Mouse (Mus musculus) forebrain, embryonic 12.5 days (tissue): ENCODE measurements around the gene Ppia. TPM values are rescaled to one million over a fixed set of nuclear protein-coding genes. Genes with fewer than 3 reads are reported as not detected.
"Not testable (repeated sequence)": the region's sequence is repeated elsewhere in the genome, so short reads cannot be mapped to it uniquely, and the experiment has no call there.

Experiments used
- ATAC-seq: fragments of 200-750 bp; cut with Nextera tagmentation; 2 replicates; pipeline ENCODE4 v1.8.0; 2017; ENCODE audit warnings: moderate TSS enrichment; ENCODE audit not compliant: low FRiP score
- H3K27ac ChIP-seq: fragments of 300-500 bp; sonication (generic); 2 replicates; pipeline ENCODE4 v1.5.1; 2016; ENCODE audit warnings: mild to moderate bottlenecking
- H3K27me3 ChIP-seq: fragments of 300-500 bp; sonication (generic); 2 replicates; pipeline ENCODE4 v1.6.1; 2016; ENCODE audit warnings: mild to moderate bottlenecking
- H3K36me3 ChIP-seq: fragments of 300-500 bp; sonication (generic); replicated peaks from 2 replicates; pipeline ENCODE4 v1.6.1; 2016; ENCODE audit warnings: mild to moderate bottlenecking
- H3K4me1 ChIP-seq: fragments of 300-500 bp; sonication (generic); 2 replicates; pipeline ENCODE4 v1.6.1; 2016
- H3K4me2 ChIP-seq: fragments of 300-500 bp; sonication (generic); 2 replicates; pipeline ENCODE4 v1.6.1; 2016; ENCODE audit warnings: mild to moderate bottlenecking, moderate library complexity
- H3K4me3 ChIP-seq: fragments of 300-500 bp; sonication (generic); replicated peaks from 2 replicates; pipeline ENCODE4 v1.5.1; 2016; ENCODE audit warnings: mild to moderate bottlenecking
- H3K9ac ChIP-seq: fragments of 300-500 bp; sonication (generic); 2 replicates; pipeline ENCODE4 v1.6.1; 2016; ENCODE audit warnings: mild to moderate bottlenecking
- H3K9me3 ChIP-seq: fragments of 300-500 bp; sonication (generic); 2 replicates; pipeline ENCODE4 v1.6.1; 2016
- WGBS: fragments of 180-500 bp; shearing (Covaris S2); methylation state at CpG from one replicate; pipeline ENCODE4 v1.1.7; 2016; 5-methylcytosine and 5-hydroxymethylcytosine counted together
- microRNA-seq: library from miRNA; unstranded; fragments of <30 nt; microRNA quantifications from one replicate; pipeline ENCODE4, GENCODE M21; 2017
- polyA plus RNA-seq: library from polyadenylated mRNA; unstranded; fragments of >200 nt; fragmentation: Nextera tagmentation; extraction: Ambion mirVana; gene quantifications from 2 replicates; pipeline ENCODE4 v1.2.1, GENCODE M21; 2016

The Ppia gene
- polyA plus RNA-seq, 1 experiment from 2014 or later, result 4,665 TPM

DNA sequence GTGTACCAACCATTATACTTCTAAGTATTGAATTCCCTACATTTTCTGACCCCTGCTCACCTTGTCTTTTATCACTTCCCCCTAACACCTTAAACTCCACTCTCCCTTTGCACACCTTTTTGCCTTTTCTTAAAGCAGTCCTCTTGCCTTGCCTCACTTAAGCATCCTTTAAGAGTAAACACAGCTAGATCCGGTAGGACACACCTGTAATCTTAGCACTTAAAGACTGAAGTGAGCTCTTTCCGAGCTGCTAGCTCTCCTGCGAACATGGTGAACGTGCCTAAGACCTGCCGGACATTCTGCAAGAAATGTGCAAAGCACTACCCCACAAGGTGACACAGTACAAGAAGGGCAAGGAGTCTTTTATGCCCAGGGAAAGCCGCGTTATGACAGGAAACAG lies 30.7 kb downstream of the Ppia start:
- Histone ChIP-seq H3K4me3 (no peak overlapping the region), H3K36me3 (peaks cover 4% of the 10 kb centered on the region; the same call in 1 of the 2 replicates), H3K27ac (no peak overlapping the region), H3K9me3 (no peaks in the 10 kb centered on the region), H3K9ac (no peak overlapping the region), H3K27me3 (no peaks in the 10 kb centered on the region; the same call in 1 of the 2 replicates), H3K4me2 (no peak overlapping the region), H3K4me1 (peaks cover 12% of the 10 kb centered on the region)
- ATAC-seq, result no peak
- WGBS, result 88% methylated on average over 7 of the region's 7 CpGs

DNA sequence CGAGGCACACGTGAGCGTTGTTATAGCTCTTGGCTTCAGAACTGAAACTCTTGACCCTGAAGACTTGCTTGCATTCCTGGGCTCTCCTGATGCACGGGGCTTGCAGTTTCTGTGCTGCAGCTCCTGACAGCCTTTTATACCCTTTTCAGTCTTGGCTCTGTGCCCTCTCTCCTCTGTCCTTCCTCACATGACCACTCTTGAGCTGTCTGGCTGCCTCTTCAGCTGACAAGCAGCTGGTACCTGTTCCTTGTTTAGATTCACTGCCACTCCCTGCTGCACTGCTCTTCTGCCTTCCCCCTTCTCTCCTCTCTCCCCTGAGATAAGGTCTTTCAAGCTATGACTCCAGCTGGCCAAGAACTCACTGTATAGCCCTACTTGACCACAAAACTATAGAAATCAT lies 32.2 kb downstream of the Ppia start:
- H3K27me3 ChIP-seq, result no peaks in the 10 kb centered on the region; the same call in 1 of the 2 replicates
- no peak overlapping the region for H3K9ac ChIP-seq
- no peaks in the 10 kb centered on the region for H3K9me3 ChIP-seq
- H3K4me2 ChIP-seq, result no peak overlapping the region
- no peak overlapping the region for H3K4me3 ChIP-seq
- H3K27ac ChIP-seq, result no peak overlapping the region
- H3K36me3 ChIP-seq, result no peaks in the 10 kb centered on the region
- WGBS, result 89% methylated on average over 4 of the region's 4 CpGs
- H3K4me1 ChIP-seq, result peaks cover 12% of the 10 kb centered on the region
- no peak for ATAC-seq

DNA sequence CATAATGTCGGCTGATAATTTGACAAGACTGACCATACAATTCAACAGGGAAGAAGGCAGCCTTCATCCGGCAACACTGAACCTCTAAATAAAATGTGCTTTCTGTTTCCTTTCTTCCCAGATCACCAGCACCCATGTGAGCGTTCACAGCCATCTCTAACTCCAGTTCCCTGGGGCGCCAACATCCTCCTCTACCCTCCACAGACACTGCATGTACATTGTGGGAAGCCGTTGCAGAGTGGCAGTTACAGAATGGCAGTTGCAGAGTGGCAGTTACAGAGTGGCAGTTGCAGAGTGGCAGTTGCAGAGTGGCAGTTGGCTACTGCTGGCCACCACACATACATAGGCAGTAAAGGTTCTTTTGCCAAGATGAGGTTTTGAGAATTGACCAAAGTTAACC lies 32.9 kb downstream of the Ppia start:
- 95% methylated on average over 5 of the region's 5 CpGs for WGBS
- not testable (repeated sequence) for ATAC-seq, H3K9me3 ChIP-seq, H3K27me3 ChIP-seq, H3K4me2 ChIP-seq, H3K36me3 ChIP-seq, H3K9ac ChIP-seq, H3K4me3 ChIP-seq, H3K4me1 ChIP-seq, H3K27ac ChIP-seq

DNA sequence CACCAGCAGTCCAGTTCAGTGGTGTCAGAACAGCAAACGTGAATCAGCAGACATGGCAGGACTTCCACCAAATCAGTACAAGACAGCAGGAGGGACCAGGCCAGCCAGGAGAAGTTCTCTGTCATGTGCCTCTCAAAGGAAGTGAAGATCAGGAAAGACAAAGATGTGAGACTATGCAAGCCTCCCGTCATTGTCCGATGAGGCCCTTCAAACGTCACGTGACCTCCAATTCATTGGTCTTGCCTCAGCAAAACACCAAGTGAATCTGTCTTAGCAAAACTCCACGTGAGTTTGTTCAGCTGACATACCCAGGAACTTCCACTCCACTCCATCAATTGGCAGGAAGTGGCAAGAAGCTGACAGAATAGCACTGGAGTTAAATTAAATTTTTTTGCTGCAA lies 40.8 kb downstream of the Ppia start:
- Histone ChIP-seq H3K4me3 (no peak overlapping the region), H3K36me3 (no peaks in the 10 kb centered on the region), H3K27me3 (no peaks in the 10 kb centered on the region), H3K9ac (no peak overlapping the region), H3K4me1 (no peaks in the 10 kb centered on the region), H3K4me2 (no peak overlapping the region), H3K9me3 (no peaks in the 10 kb centered on the region), H3K27ac (no peak overlapping the region)
- 86% methylated on average over 6 of the region's 6 CpGs for WGBS
- no peak for ATAC-seq

DNA sequence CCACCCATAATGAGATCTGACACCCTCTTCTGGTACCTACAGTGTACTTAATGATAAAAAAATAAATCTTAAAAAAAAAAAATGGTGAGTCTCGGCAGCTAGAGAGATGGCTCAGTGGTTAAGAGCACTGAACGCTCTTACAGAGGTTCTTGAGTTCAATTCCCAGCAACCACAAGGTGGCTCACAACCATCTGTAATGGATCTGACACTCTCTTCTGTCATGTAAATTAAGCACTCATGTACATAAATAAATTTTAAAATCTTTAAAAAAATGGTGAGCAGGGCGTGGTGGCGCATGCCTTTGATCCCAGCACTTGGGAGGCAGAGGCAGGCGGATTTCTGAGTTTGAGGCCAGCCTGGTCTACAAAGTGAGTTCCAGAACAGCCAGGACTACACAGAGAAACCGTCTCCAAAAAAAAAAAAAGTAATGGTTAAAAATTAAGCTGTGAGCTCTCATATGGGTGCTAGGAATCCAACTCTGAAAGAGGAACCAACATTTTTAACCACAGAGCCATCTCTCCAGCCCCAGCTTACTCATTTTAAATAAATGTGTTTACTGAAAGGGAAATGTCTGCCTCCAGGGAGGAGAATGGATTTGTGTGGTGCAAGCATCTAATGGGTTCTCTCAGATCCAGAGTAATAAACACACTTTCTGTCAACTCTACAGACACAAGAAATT lies 48.1 kb downstream of the Ppia start:
- H3K4me3 ChIP-seq, result no peak overlapping the region
- H3K36me3 ChIP-seq, result peaks cover 29% of the 10 kb centered on the region
- no peak for ATAC-seq
- no peak overlapping the region for H3K27ac ChIP-seq
- H3K9me3 ChIP-seq, result no peaks in the 10 kb centered on the region
- no peak overlapping the region for H3K9ac ChIP-seq
- no peaks in the 10 kb centered on the region for H3K27me3 ChIP-seq
- 0 out of 2 replicates have a peak, but pooled peaks cover 2% of the 10 kb centered on the region for H3K4me1 ChIP-seq
- WGBS, result 90% methylated on average over 6 of the region's 6 CpGs
- no peak overlapping the region for H3K4me2 ChIP-seq

DNA sequence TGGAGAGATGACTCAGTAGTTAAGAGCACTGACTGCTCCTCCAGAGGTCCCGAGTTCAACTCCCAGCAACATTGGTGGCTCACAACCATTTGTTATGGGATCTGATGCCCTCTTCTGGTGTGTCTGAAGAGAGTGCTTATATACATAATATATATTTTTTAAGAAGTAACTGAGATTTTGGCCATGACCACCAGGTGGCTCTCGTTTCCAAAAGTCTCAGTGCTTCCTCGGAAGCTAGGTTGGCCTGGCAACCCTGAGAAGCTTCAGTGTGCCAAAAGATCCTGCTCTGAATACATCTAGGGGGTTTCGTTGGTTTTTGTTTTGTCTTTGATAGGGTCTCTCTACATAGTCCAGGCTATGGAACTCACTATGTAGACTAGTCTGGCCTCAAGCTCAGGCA lies 49.9 kb downstream of the Ppia start:
- Histone ChIP-seq H3K9ac (no peak overlapping the region), H3K9me3 (no peaks in the 10 kb centered on the region), H3K4me3 (no peak overlapping the region), H3K4me1 (peaks cover 9% of the 10 kb centered on the region), H3K36me3 (peaks cover 32% of the 10 kb centered on the region), H3K27ac (no peak overlapping the region), H3K4me2 (no peak overlapping the region), H3K27me3 (no peaks in the 10 kb centered on the region)
- WGBS, result 36% methylated on average over 4 of the region's 4 CpGs
- ATAC-seq, result peak; percentile 57; the same call in 1 of the 2 replicates

DNA sequence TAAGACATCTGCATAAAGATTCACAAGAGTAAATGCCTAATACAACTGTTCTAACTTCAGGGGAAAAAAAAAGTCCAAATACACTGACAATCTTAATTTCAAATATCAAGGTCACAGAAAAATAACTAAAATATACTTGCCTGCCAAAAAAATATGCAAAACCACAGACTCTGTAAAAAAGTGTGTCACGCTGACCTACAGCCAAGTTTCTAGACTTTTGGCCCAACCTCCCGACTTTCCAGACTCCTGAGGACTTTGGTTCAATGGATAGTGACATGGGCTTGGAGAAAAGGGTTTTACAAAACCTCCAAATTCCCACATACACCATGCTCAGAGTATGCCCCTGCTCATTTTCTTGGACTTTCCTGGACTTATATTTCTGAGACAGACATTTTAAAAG lies 53.3 kb downstream of the Ppia start:
- H3K9ac ChIP-seq, result no peak overlapping the region
- peaks cover 36% of the 10 kb centered on the region for H3K36me3 ChIP-seq
- H3K4me1 ChIP-seq, result peaks cover 37% of the 10 kb centered on the region
- no peak for ATAC-seq
- H3K27me3 ChIP-seq, result no peaks in the 10 kb centered on the region
- no peak overlapping the region for H3K4me2 ChIP-seq
- H3K4me3 ChIP-seq, result no peak overlapping the region
- 89% methylated on average over 2 of the region's 2 CpGs for WGBS
- no peak overlapping the region for H3K27ac ChIP-seq
- H3K9me3 ChIP-seq, result no peaks in the 10 kb centered on the region

Small RNA genes lying within 50 kb of the gene (microRNA-seq; reads per million reads assigned to microRNA genes)
- 2.2 reads per million for gene Mir7651

Other genes with a start within 250 kb of the Ppia start
- 0.46 and 0.81 TPM in 2 replicates for gene A730071L15Rik, start 215.4 kb upstream of the Ppia start, polyA plus RNA-seq
- 60.5 and 64.1 TPM in 2 replicates for gene Nudcd3, start 215.0 kb upstream of the Ppia start, polyA plus RNA-seq
- gene Npc1l1, start 185.3 kb upstream of the Ppia start, polyA plus RNA-seq, result not detected in 2 replicates
- 97.4 TPM in 2 replicates for gene Ddx56, start 147.7 kb upstream of the Ppia start, polyA plus RNA-seq
- gene Tmed4, start 140.6 kb upstream of the Ppia start, polyA plus RNA-seq, result 151 TPM in 2 replicates
- 87.7 and 96.4 TPM in 2 replicates for gene Ogdh, start 123.8 kb upstream of the Ppia start, polyA plus RNA-seq
- gene Zmiz2, start 26.4 kb upstream of the Ppia start, polyA plus RNA-seq, result 22.8 and 26.0 TPM in 2 replicates
- gene H2afv, start 29.0 kb downstream of the Ppia start, polyA plus RNA-seq, result 853 and 916 TPM in 2 replicates
- 15.9 and 17.9 TPM in 2 replicates for gene Purb, start 60.5 kb downstream of the Ppia start, polyA plus RNA-seq
- gene Myo1g, start 105.5 kb downstream of the Ppia start, polyA plus RNA-seq, result 0.31 and 0.63 TPM in 2 replicates
- gene Ccm2, start 131.4 kb downstream of the Ppia start, polyA plus RNA-seq, result 89.9 and 90.7 TPM in 2 replicates
- 56.3 and 63.2 TPM in 2 replicates for gene Nacad, start 190.6 kb downstream of the Ppia start, polyA plus RNA-seq
- 46.7 and 48.7 TPM in 2 replicates for gene Tbrg4, start 210.6 kb downstream of the Ppia start, polyA plus RNA-seq
- gene Wap, start 223.2 kb downstream of the Ppia start, polyA plus RNA-seq, result not detected in 2 replicates
- gene Ramp3, start 243.1 kb downstream of the Ppia start, polyA plus RNA-seq, result 2.5 and 3.1 TPM in 2 replicates